Mouse (Mus musculus) kidney, postnatal 0 days (tissue): ENCODE measurements around the gene Dbp. TPM values are rescaled to one million over a fixed set of nuclear protein-coding genes. Genes with fewer than 3 reads are reported as not detected.

Experiments used
- ATAC-seq: fragments of 200-750 bp; cut with Nextera tagmentation; replicated peaks from 2 replicates; pipeline ENCODE4 v1.8.0; 2017; ENCODE audit warnings: low read depth, moderate number of reproducible peaks, moderate TSS enrichment, moderate library complexity; ENCODE audit not compliant: low FRiP score
- DNase-seq: peaks from one replicate; pipeline ENCODE4 v3.0.0-alpha.2; 2016; ENCODE audit warnings: low spot score
- H3K27ac ChIP-seq: fragments of 300-500 bp; sonication (generic); 2 replicates; pipeline ENCODE4 v1.5.1; 2014; ENCODE audit warnings: mild to moderate bottlenecking
- H3K27me3 ChIP-seq: fragments of 300-500 bp; sonication (generic); 2 replicates; pipeline ENCODE4 v1.6.1; 2014; ENCODE audit warnings: low read length, mixed read lengths; ENCODE audit not compliant: insufficient read depth
- H3K36me3 ChIP-seq: fragments of 300-500 bp; sonication (generic); 2 replicates; pipeline ENCODE4 v1.6.1; 2014; ENCODE audit warnings: low read length, mixed read lengths; ENCODE audit not compliant: insufficient read depth
- H3K4me1 ChIP-seq: fragments of 300-500 bp; sonication (generic); replicated peaks from 2 replicates; pipeline ENCODE4 v1.6.1; 2014; ENCODE audit warnings: antibody characterized with exemption, low read length, mixed read lengths; ENCODE audit not compliant: insufficient read depth
- H3K4me2 ChIP-seq: fragments of 300-500 bp; sonication (generic); 2 replicates; pipeline ENCODE4 v1.6.1; 2014; ENCODE audit warnings: mild to moderate bottlenecking, low read length, moderate library complexity, mixed read lengths
- H3K4me3 ChIP-seq: fragments of 300-500 bp; sonication (generic); replicated peaks from 2 replicates; pipeline ENCODE4 v1.5.1; 2014; ENCODE audit warnings: low read depth, low read length
- H3K9ac ChIP-seq: fragments of 300-500 bp; sonication (generic); 2 replicates; pipeline ENCODE4 v1.6.1; 2014; ENCODE audit warnings: low read depth, low read length
- H3K9me3 ChIP-seq: fragments of 300-500 bp; sonication (generic); replicated peaks from 2 replicates; pipeline ENCODE4 v1.6.1; 2016; ENCODE audit warnings: low read length, inconsistent platforms, mixed read lengths
- CTCF ChIP-seq: IDR thresholded peaks from 2 replicates; pipeline ENCODE4 v1.5.1; 2016; ENCODE audit warnings: antibody characterized with exemption, low read depth, mild to moderate bottlenecking, moderate library complexity
- WGBS: fragments of 180-500 bp; shearing (Covaris S2); extraction: QIAGEN DNeasy Blood & Tissue Kit; methylation state at CpG from one replicate; pipeline ENCODE4 v1.1.7; 2014; 5-methylcytosine and 5-hydroxymethylcytosine counted together
- polyA plus RNA-seq: library from polyadenylated mRNA; unstranded; fragments of >200 nt; fragmentation: Nextera tagmentation; extraction: Ambion mirVana; gene quantifications from 2 replicates; pipeline ENCODE4 v1.2.1, GENCODE M21; 2015

The Dbp gene
- polyA plus RNA-seq, 1 experiment from 2014 or later = 8.4 TPM

- no peak for TF ChIP-seq CTCF
- no peak for DNase-seq
- Histone ChIP-seq H3K36me3 (0 out of 2 replicates have a peak, but pooled peaks cover 8% of the 10 kb centered on the region), H3K27ac (peak overlapping the region; percentile 85), H3K4me2 (peak overlapping the region; percentile 93), H3K4me3 (peak overlapping the region; percentile 63), H3K9ac (peak overlapping the region; percentile 87), H3K4me1 (peaks cover 20% of the 10 kb centered on the region), H3K27me3 (peaks cover 1% of the 10 kb centered on the region; the same call in 1 of the 2 replicates), H3K9me3 (no peaks in the 10 kb centered on the region)
- WGBS = 1% methylated on average over 21 of the region's 21 CpGs
- no peak for ATAC-seq
Observed at GRCm38 (mm10) chr7:45705443-45705864, 566 bp downstream of the Dbp start.

- WGBS = 3% methylated on average over 7 of the region's 7 CpGs
- Histone ChIP-seq H3K27me3 (no peaks in the 10 kb centered on the region), H3K9ac (peak overlapping the region; percentile 87), H3K4me1 (peaks cover 18% of the 10 kb centered on the region), H3K4me3 (peak overlapping the region; percentile 63), H3K27ac (peak overlapping the region; percentile 85), H3K4me2 (peak overlapping the region; percentile 93), H3K9me3 (no peaks in the 10 kb centered on the region), H3K36me3 (peaks cover 11% of the 10 kb centered on the region)
- DNase-seq = peak; percentile 82
- no peak for TF ChIP-seq CTCF
- no peak for ATAC-seq
Observed at GRCm38 (mm10) chr7:45705873-45706281, 989 bp downstream of the Dbp start.

DNA sequence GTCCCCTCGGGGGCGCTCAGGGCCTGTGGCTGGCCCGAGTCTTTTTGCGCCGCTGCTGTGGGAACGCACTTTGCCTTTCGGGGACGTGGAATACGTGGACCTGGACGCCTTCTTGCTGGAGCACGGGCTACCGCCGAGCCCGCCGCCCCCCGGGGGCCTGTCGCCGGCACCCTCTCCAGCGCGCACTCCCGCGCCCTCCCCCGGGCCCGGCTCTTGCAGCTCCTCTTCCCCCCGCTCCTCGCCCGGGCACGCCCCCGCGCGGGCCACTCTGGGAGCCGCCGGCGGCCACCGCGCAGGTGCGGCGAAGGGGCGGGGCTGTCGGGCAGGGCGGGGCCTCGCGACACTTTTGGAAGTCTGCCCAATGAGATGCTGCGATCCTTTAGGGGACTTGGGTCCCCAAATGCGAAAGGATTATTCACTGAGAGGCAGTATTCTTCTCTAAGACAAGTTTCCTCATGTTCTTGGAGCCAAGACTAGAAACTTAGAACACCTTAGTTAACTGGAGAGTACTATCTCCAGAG, 1.9 kb downstream of the Dbp start:
- H3K4me3 ChIP-seq = peak overlapping the region; percentile 63
- TF ChIP-seq CTCF = peak; percentile 8; the same call in 1 of the 2 replicates
- peak overlapping the region; percentile 87 for H3K9ac ChIP-seq
- peak overlapping the region; percentile 93 for H3K4me2 ChIP-seq
- WGBS = 1% methylated on average over 42 of the region's 45 CpGs
- H3K9me3 ChIP-seq = no peaks in the 10 kb centered on the region
- ATAC-seq (peak; percentile 9; the same call in 1 of the 2 replicates), DNase-seq (peak; percentile 86)
- no peaks in the 10 kb centered on the region for H3K27me3 ChIP-seq
- H3K27ac ChIP-seq = peak overlapping the region; percentile 85
- H3K36me3 ChIP-seq = peaks cover 20% of the 10 kb centered on the region
- H3K4me1 ChIP-seq = peaks cover 18% of the 10 kb centered on the region

GRCm38 (mm10) chr7:45707375-45707967, 2.6 kb downstream of the Dbp start:
- Histone ChIP-seq H3K4me3 (peak overlapping the region; percentile 63), H3K9ac (peak overlapping the region; percentile 87; the same call in 1 of the 2 replicates), H3K36me3 (peaks cover 27% of the 10 kb centered on the region), H3K27ac (peak overlapping the region; percentile 85), H3K9me3 (no peaks in the 10 kb centered on the region), H3K4me2 (peak overlapping the region; percentile 93), H3K4me1 (peaks cover 18% of the 10 kb centered on the region), H3K27me3 (no peaks in the 10 kb centered on the region)
- ATAC-seq (peak; percentile 33), DNase-seq (peak; percentile 94)
- WGBS = under 1% methylated on average over 27 of the region's 27 CpGs
- TF ChIP-seq CTCF = no peak

DNA sequence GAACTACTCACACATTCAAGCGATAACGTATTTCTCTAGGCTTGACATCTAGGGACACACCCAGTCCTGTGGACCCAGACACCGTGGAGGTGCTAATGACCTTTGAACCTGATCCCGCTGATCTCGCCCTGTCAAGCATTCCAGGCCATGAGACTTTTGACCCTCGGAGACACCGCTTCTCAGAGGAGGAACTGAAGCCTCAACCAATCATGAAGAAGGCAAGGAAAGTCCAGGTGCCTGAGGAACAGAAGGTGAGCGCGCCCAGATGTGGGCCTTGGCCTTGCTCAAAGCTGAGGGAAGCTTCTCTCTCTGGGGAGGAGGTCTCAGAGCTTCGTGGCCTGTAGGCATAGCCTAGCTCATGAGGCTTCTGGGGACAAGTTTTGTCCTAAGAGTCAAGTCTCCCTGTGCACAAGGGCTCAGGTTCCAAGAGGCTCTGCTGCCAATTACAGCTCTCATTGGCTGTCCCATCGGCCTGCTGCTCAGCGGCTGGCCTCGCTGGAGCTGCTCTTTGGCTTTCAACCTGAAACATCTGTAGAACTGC, 3.4 kb downstream of the Dbp start:
- Histone ChIP-seq H3K9me3 (no peaks in the 10 kb centered on the region), H3K27me3 (no peaks in the 10 kb centered on the region), H3K36me3 (peaks cover 35% of the 10 kb centered on the region), H3K4me3 (0 out of 2 replicates have a peak overlapping the region, but pooled peaks have one; percentile 17), H3K4me2 (peak overlapping the region; percentile 93), H3K27ac (peak overlapping the region; percentile 85), H3K9ac (no peak overlapping the region), H3K4me1 (peaks cover 18% of the 10 kb centered on the region)
- no peak for TF ChIP-seq CTCF
- ATAC-seq (no peak), DNase-seq (no peak)
- WGBS = 24% methylated on average over 13 of the region's 13 CpGs

DNA sequence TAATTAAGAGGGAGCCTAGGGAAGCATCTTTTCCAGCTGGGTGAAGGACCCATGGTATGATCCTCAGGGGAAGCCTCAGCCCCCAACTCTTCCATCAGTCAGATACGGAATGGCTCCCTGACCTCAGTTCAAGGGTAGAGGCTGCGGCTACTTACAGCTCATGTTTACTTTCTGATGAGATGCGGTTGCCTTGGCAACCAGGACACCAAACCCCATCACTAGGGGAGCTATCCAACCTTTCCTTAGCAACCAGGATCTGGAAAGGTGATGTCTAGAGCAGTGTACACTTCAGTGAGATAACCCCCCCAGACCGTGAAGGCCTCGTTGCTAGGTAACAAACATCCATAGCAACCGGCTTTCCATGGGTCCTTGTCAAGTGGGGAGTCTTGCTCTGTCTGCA, 4.1 kb downstream of the Dbp start:
- Histone ChIP-seq H3K4me2 (no peak overlapping the region), H3K27ac (no peak overlapping the region), H3K9ac (no peak overlapping the region), H3K4me3 (no peak overlapping the region), H3K9me3 (no peaks in the 10 kb centered on the region), H3K36me3 (peaks cover 38% of the 10 kb centered on the region), H3K27me3 (no peaks in the 10 kb centered on the region), H3K4me1 (peaks cover 18% of the 10 kb centered on the region)
- 0 out of 2 replicates have a peak, but pooled peaks have one; percentile 2 for TF ChIP-seq CTCF
- DNase-seq (no peak), ATAC-seq (no peak)
- 50% methylated on average over 6 of the region's 6 CpGs for WGBS
